Mouse (Mus musculus): Measurements from ENCODE around the gene S100a4.

Gene S100a4

GRCm38 (mm10) chr3:90627366-90627765 is 23.8 kb downstream of the S100a4 start:
- DNase-seq, result no peak

DNA sequence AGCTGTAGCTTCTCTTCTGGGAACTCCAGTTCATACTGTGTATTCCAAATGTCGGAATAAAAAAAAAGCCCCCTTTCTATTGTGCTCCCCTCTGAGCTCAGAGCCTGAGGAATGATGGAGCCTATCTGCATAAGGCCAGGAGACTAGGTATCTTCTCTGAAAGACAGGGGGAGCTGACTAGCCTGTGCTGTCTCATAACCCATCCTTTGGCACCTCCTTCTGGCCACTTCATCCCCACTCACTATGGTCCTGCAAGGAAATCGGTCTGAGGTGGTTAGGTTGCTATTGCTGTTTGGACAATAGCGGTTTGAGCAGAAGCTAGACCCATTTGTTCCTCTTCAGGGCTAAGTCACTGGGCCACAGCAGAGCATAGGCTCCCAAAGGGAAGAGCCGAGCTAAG is 24.2 kb downstream of the S100a4 start:
- peak; percentile 33 for DNase-seq

GRCm38 (mm10) chr3:90629298-90629697 is 25.7 kb downstream of the S100a4 start:
- no peak for DNase-seq

GRCm38 (mm10) chr3:90631984-90632383 is 28.4 kb downstream of the S100a4 start:
- DNase-seq, result no peak

DNA sequence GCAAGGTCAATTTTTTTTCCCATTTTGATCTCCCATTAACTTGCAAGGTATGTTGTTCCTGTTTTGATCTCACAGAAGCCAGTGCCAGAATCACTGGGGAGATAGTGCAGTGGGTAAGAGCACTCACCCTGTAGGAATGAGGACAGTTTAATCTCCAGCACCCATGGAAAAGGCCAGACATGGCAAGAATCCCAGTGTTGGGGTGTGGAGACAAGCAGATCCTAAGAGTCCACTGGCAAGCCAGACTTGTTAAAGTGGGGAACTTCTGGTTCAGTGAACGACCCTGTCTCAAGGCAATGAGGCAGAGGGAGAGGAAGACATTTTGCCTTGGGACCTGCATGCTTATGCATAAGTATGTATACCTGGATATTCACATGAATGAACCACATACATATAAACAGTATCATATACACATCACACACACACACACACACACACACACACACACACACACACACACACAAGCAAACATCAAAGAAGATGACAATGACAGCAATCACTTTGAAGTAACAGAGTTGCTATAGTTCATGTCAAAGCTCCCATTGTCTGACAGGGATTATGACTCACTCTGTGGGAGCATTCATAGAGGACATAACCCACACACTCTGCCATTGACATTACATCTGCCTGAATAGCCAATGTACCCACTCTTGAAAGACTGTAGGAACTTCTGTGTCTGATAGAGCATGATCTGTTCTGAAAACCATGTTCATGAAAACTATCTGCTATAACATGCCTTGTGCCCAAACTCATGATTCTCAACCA is 35.1 kb downstream of the S100a4 start:
- no peak for DNase-seq

DNA sequence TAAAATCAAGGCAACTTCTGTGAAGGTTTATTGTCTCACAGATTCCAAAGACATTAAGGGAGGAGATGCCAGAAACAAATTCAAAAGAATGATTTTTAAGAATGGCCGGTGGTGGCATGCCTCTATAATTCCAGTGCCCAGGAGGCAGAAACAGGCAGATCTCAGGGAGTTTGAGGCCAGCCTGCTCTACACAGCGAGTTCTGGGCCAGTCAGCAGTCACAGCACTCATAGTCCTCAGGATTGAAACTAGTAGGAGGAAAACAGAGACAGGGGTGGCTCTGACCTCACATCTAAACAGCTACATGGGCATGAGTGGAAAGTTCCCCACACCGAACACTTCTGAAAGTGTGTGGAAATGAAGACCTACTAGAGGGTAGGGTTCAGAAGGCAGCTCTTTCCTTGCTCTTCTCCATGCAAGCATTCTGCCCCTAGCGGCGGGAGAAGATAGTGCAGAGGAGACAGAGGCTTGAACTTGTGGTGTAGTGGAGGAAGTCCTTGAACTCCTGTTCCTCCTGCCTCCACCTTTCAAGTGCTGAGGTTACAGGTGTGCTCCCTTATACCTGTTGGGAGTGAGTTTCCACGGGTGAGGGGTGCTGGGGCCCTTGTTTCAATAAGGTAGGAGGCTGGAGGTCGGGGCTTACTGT is 36.1 kb downstream of the S100a4 start:
- peak; percentile 70 for DNase-seq

DNA sequence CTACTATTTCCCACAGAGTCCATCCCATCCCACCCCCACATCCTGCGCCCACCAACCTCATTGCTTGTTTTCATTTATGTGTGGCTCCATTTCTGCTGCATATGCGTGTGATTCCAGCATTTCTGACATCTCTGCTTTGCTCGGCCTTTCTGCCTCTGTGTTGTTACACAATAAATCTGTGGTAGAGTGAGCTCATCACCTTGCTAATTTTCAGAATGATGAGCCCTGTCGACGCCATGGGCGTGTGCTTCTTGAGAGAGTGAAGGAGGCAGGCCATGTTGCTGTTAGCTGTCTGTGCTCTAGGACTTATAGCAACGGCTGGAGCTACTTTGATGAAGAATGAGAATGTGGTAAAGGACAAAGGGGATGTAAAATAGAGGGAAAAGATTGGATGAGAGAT is 37.4 kb downstream of the S100a4 start:
- DNase-seq, result no peak

- DNase-seq, result peak; percentile 65
Measured at GRCm38 (mm10) chr3:90644220-90644619, 40.6 kb downstream of the S100a4 start.

GRCm38 (mm10) chr3:90647291-90647690 is 43.7 kb downstream of the S100a4 start:
- no peak for DNase-seq

- no peak for DNase-seq
Measured at GRCm38 (mm10) chr3:90648981-90649380, 45.4 kb downstream of the S100a4 start.

DNA sequence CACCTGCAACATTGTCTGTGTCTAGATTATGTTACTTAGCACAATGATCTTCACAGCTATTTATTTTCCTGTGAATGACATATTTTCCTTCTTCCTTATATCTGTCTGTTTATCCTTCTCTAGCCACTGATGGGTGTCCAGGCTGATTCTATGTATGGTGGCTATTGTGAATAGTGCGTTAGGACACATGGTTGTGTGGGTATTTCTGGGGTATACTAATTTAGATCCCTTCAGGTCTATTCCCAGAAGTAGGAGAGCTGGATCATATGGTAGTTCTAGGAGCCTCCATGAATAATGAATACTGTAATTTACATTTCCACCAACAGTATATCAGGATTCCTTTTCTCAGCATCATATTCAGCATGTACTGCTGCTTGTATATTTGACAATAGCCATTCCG is 46.3 kb downstream of the S100a4 start:
- DNase-seq, result no peak

DNA sequence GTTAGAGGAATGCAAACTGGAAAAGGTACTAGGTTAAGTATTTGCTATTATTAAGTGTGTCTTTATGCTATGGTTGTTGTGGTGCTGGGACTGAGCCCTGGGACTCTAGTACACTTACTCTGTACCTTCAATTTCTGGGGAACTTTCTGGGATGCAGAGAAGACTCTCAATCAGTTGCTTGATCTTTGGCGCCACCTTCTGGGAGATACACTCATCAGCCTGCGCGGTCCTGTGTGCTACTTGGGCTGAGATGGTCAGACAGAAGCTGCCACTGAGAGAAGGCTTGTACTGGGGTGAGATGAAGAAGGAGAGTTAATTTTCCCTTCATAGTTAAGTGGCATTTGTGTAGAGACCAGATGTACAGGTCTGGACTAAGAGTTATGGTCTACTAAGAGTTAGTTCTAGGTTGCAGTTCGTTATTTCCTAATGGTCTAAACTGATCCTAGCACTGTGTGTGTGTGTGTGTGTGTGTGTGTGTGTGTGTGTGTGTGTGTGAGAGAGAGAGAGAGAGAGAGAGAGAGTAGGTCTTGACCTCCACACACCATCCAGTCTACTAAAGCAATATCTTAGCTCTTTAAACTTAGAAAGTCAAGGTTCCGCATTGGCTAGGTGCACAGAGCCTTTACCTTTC is 49.4 kb downstream of the S100a4 start:
- DNase-seq, result peak; percentile 60

DNA sequence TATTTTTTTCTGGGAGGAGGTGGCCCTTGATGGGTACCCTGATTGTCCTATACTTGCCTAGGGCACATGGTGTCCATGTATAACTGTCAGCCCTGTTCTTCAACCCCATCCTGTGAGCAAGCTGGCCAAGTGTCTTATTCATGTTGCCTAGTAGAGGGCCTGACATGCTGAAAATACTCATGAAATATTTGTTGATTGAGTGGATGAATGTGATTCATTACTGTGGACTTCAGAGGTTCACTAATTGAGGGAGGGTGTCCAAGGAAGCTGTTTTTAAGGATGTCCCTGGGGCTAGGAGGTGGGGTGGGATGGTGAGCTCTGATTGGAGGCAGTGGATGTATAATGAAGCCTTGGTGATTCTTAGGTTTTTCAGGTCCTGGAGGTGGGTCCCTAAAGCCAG is 50.1 kb downstream of the S100a4 start, which contains the start of gene S100a7a:
Gene S100a7a, plus strand, starts transcription at position 301 of the 400 bp plus-strand sequence.
- DNase-seq, result no peak

Measured in thymus, postnatal 25 days (tissue).